Mouse (Mus musculus): ENCODE data around the gene Kcnk3. TPM values are rescaled to one million over a fixed set of nuclear protein-coding genes. Genes with fewer than 3 reads are reported as not detected.

The Kcnk3 gene
- polyA plus RNA-seq, 1 experiment: 0.95 TPM

- Histone ChIP-seq H3K4me1 (ENCODE audit: control insufficient read depth, insufficient read depth, low read length) (peaks cover 6% of the 10 kb centered on the region), H3K27me3 (ENCODE audit: control insufficient read depth, insufficient read depth, low read length) (no peaks in the 10 kb centered on the region), H3K27ac (ENCODE audit: control insufficient read depth, insufficient read depth, low read depth, low read length) (no peak overlapping the region), H3K4me3 (ENCODE audit: control insufficient read depth, low read depth, low read length) (no peak overlapping the region), H3K36me3 (ENCODE audit: control insufficient read depth, insufficient read depth, low read length) (no peaks in the 10 kb centered on the region)
- TF ChIP-seq CTCF (IDR thresholded peaks at IDR 0.05; ENCODE audit: control insufficient read depth, insufficient read depth, insufficient replicate concordance, low read depth, low read length): no peak
- no peak for TF ChIP-seq POLR2A (IDR thresholded peaks at IDR 0.05; ENCODE audit: control insufficient read depth, low read depth, low read length)
Measured at GRCm38 (mm10) chr5:30618376-30619003, 30.5 kb downstream of the Kcnk3 start.

- no peaks in the 10 kb centered on the region for H3K36me3 ChIP-seq (ENCODE audit: control insufficient read depth, insufficient read depth, low read length)
- H3K4me1 ChIP-seq (ENCODE audit: control insufficient read depth, insufficient read depth, low read length): peaks cover 6% of the 10 kb centered on the region
- H3K27me3 ChIP-seq (ENCODE audit: control insufficient read depth, insufficient read depth, low read length): no peaks in the 10 kb centered on the region
- H3K4me3 ChIP-seq (ENCODE audit: control insufficient read depth, low read depth, low read length): no peak overlapping the region
- no peak overlapping the region for H3K27ac ChIP-seq (ENCODE audit: control insufficient read depth, insufficient read depth, low read depth, low read length)
- no peak for TF ChIP-seq CTCF (IDR thresholded peaks at IDR 0.05; ENCODE audit: control insufficient read depth, insufficient read depth, insufficient replicate concordance, low read depth, low read length)
- no peak for TF ChIP-seq POLR2A (IDR thresholded peaks at IDR 0.05; ENCODE audit: control insufficient read depth, low read depth, low read length)
Measured at GRCm38 (mm10) chr5:30619211-30619610, 31.2 kb downstream of the Kcnk3 start.

GRCm38 (mm10) chr5:30620567-30620966 lies 32.6 kb downstream of the Kcnk3 start:
- H3K27ac ChIP-seq (ENCODE audit: control insufficient read depth, insufficient read depth, low read depth, low read length): no peak overlapping the region
- no peak; the same call in 1 of the 2 replicates for TF ChIP-seq CTCF (IDR thresholded peaks at IDR 0.05; ENCODE audit: control insufficient read depth, insufficient read depth, insufficient replicate concordance, low read depth, low read length)
- TF ChIP-seq POLR2A (IDR thresholded peaks at IDR 0.05; ENCODE audit: control insufficient read depth, low read depth, low read length): no peak
- no peaks in the 10 kb centered on the region for H3K27me3 ChIP-seq (ENCODE audit: control insufficient read depth, insufficient read depth, low read length)
- no peaks in the 10 kb centered on the region for H3K36me3 ChIP-seq (ENCODE audit: control insufficient read depth, insufficient read depth, low read length)
- H3K4me3 ChIP-seq (ENCODE audit: control insufficient read depth, low read depth, low read length): no peak overlapping the region
- H3K4me1 ChIP-seq (ENCODE audit: control insufficient read depth, insufficient read depth, low read length): peaks cover 6% of the 10 kb centered on the region

GRCm38 (mm10) chr5:30621211-30621790 lies 33.3 kb downstream of the Kcnk3 start:
- no peak for TF ChIP-seq CTCF (IDR thresholded peaks at IDR 0.05; ENCODE audit: control insufficient read depth, insufficient read depth, insufficient replicate concordance, low read depth, low read length)
- TF ChIP-seq POLR2A (IDR thresholded peaks at IDR 0.05; ENCODE audit: control insufficient read depth, low read depth, low read length): no peak
- no peaks in the 10 kb centered on the region for H3K36me3 ChIP-seq (ENCODE audit: control insufficient read depth, insufficient read depth, low read length)
- H3K4me3 ChIP-seq (ENCODE audit: control insufficient read depth, low read depth, low read length): no peak overlapping the region
- H3K27ac ChIP-seq (ENCODE audit: control insufficient read depth, insufficient read depth, low read depth, low read length): no peak overlapping the region
- no peaks in the 10 kb centered on the region for H3K27me3 ChIP-seq (ENCODE audit: control insufficient read depth, insufficient read depth, low read length)
- peaks cover 6% of the 10 kb centered on the region for H3K4me1 ChIP-seq (ENCODE audit: control insufficient read depth, insufficient read depth, low read length)

GRCm38 (mm10) chr5:30621844-30622176 lies 33.8 kb downstream of the Kcnk3 start:
- TF ChIP-seq CTCF (IDR thresholded peaks at IDR 0.05; ENCODE audit: control insufficient read depth, insufficient read depth, insufficient replicate concordance, low read depth, low read length): no peak
- TF ChIP-seq POLR2A (IDR thresholded peaks at IDR 0.05; ENCODE audit: control insufficient read depth, low read depth, low read length): no peak
- H3K4me1 ChIP-seq (ENCODE audit: control insufficient read depth, insufficient read depth, low read length): peaks cover 6% of the 10 kb centered on the region
- peak overlapping the region; percentile 56 for H3K4me3 ChIP-seq (ENCODE audit: control insufficient read depth, low read depth, low read length)
- H3K36me3 ChIP-seq (ENCODE audit: control insufficient read depth, insufficient read depth, low read length): no peaks in the 10 kb centered on the region
- H3K27me3 ChIP-seq (ENCODE audit: control insufficient read depth, insufficient read depth, low read length): no peaks in the 10 kb centered on the region
- no peak overlapping the region for H3K27ac ChIP-seq (ENCODE audit: control insufficient read depth, insufficient read depth, low read depth, low read length)

- Histone ChIP-seq H3K4me3 (ENCODE audit: control insufficient read depth, low read depth, low read length) (peak overlapping the region; percentile 56), H3K27me3 (ENCODE audit: control insufficient read depth, insufficient read depth, low read length) (no peaks in the 10 kb centered on the region), H3K27ac (ENCODE audit: control insufficient read depth, insufficient read depth, low read depth, low read length) (no peak overlapping the region), H3K4me1 (ENCODE audit: control insufficient read depth, insufficient read depth, low read length) (peaks cover 6% of the 10 kb centered on the region), H3K36me3 (ENCODE audit: control insufficient read depth, insufficient read depth, low read length) (no peaks in the 10 kb centered on the region)
- TF ChIP-seq POLR2A (IDR thresholded peaks at IDR 0.05; ENCODE audit: control insufficient read depth, low read depth, low read length) (no peak), CTCF (IDR thresholded peaks at IDR 0.05; ENCODE audit: control insufficient read depth, insufficient read depth, insufficient replicate concordance, low read depth, low read length) (no peak)
Measured at GRCm38 (mm10) chr5:30622177-30622840, 34.3 kb downstream of the Kcnk3 start.

GRCm38 (mm10) chr5:30622841-30623185 lies 34.8 kb downstream of the Kcnk3 start:
- Histone ChIP-seq H3K4me3 (ENCODE audit: control insufficient read depth, low read depth, low read length) (peak overlapping the region; percentile 56), H3K4me1 (ENCODE audit: control insufficient read depth, insufficient read depth, low read length) (peaks cover 6% of the 10 kb centered on the region), H3K27me3 (ENCODE audit: control insufficient read depth, insufficient read depth, low read length) (no peaks in the 10 kb centered on the region), H3K36me3 (ENCODE audit: control insufficient read depth, insufficient read depth, low read length) (no peaks in the 10 kb centered on the region), H3K27ac (ENCODE audit: control insufficient read depth, insufficient read depth, low read depth, low read length) (no peak overlapping the region)
- TF ChIP-seq POLR2A (IDR thresholded peaks at IDR 0.05; ENCODE audit: control insufficient read depth, low read depth, low read length) (no peak), CTCF (IDR thresholded peaks at IDR 0.05; ENCODE audit: control insufficient read depth, insufficient read depth, insufficient replicate concordance, low read depth, low read length) (no peak)
